Mouse (Mus musculus): ENCODE measurements around the gene Sugp1.
"Not testable (repeated sequence)": the region's sequence is repeated elsewhere in the genome, so short reads cannot be mapped to it uniquely, and the experiment has no call there.

Sugp1 gene

DNA sequence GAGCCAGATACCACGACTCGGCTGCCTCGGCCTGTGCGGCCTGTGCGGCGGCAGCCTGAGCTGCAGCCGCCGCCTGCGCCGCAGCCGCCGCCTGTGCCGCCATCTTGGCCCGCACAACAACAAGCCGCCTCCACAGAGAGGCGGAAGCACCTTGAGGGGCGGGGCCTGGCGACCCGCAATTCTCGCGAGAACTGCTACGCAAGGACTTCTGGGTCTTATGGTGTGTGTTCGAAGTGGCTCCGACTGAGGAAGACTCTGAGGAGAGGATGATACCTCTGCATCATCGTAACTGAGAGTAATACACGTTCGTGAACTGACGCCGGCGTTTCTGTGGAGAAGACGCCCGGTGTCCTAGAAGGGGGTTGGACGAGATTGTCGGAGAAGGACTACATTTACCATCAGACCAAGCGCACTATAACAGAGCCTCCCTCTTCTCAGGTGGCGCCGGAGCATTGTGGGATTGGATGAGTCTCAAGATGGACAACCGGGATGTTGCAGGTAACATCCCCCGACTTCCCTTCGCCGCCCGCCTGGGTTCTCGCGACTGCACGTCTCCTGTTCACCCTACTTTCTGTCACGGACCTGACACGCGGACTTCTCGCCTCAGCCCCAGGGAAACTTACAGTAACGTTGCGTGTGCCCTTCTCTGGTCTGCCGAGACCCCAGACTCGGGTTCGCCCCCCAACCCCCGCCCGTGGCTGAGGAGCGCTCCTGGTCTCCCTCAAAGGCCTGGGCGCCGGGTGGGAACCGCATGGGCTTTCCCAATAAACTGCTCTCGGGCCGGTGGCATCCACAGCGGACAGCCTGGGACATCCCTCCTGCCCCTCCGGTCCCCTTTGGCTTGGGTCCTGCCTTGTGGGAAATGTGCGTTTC, at the start of gene Sugp1, which contains the start of gene Mau2:
Sugp1 (plus strand) TSS at position 231 of the 873 bp plus-strand sequence.
Mau2 (minus strand) TSS at position 152 of the 873 bp plus-strand sequence.
- peak; percentile 96 for DNase-seq

DNA sequence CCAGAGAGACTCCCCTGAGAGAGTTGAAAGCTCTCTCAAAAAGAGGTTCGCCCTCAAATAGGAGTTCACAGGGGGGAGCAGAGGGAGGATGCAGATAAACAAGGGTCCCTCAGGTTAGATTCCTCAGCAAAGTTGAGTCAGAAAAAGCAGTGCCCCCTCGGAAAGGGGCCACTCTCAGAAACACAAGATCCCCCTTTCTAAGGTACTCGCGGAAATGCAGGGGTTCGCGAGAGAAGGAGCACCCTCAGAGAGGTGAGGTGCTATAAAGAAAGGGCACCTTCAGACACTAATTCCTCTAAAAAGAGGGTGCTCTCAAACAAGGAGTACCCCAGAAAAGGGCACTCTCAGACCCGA, 47.2 kb upstream of the Sugp1 start:
- DNase-seq, result no peak

DNA sequence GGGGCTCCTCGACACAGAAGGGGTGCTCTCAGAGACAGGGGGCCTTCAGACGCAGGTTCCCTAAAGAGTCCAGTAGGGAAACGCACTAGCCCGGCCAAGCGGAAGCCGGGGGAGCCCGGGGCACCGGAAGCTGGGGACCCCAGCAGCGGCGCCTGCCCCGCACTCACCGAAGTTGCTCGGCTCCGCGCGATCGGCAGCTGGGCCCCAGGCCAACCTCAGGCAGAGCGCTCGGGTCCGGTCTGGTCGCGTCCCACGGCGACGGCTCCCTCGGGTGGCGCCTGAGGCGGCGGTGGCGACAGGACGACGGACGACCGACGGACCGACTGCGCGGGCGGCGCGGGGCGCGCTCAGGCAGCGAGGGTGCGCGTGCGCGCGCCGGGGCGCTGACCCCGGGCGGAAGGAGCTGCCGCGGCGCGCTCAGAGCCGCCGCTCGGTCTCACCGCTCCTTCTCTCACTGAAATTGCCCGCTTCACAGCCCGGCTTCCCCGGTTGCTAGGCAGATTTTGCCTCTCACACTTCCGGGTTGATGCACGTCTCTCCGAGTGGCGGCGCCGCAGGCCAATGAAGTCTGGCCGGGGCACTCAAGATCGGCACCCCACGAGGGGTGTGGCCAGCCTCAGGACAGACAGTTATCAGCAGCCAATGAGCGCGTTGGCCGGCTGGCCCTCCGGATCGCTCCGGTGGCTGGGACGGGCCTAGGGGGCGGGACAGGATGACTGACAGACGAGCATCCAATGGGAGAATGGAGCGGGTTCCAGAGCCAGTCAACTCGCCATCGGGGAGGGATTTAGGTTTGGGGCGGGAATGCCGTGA, 46.6 kb upstream of the Sugp1 start, which contains the start of gene Gatad2a:
Gatad2a (minus strand) TSS at position 609 of the 813 bp plus-strand sequence.
- peak; percentile 100 for DNase-seq

DNA sequence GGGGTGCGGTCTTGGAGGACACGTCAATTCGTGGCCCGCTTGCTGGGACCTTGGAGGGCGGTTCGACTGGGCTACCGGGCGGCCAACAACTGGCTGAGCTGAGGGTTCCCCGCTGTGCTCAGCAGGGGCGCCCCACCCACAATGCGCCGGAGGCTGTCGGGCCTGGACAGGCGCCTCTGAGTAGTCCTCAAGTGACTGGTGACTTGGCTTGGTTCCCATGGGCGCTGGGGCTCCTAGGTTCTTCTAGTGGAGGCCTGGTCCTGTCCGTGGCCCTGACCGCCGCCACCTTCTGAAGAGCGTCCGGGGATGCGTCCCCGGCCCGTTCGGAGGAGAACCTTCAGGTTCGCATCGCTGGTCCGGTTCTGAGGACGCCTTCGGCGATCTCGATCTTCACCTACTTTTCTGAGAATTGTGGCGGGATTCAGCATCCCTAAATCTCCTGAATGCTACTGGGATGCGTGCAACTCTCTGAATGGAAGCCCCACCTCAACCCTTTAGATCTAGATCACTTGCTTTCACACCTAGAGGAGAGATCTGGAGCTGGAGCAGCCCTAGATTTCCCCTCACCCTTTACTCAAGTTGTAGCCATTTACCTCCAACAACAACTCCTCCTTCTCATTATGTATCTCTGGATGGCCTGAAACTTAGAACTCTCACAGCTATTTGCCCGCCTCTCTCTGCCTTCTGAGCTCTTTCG, 45.9 kb upstream of the Sugp1 start:
- no peak for DNase-seq

DNA sequence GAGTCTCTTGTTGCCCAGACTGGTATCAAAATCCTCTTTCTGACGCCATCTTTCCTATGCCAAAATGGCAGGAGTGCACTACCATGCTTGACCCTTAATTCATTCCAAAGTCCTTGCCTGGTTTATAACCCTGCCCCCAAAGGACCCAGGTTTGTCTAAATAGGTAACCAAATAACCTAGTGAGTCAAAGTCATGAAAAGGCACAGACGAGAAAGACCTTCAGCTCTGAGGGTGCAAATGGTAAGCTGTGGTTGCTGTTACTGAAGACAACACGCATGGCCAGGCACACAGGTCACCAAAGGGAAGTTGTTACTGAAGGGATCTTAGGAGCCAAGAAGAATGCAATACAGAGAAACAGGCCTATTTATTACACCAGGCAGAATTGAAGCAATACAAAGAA, 43.9 kb upstream of the Sugp1 start:
- DNase-seq, result no peak

DNA sequence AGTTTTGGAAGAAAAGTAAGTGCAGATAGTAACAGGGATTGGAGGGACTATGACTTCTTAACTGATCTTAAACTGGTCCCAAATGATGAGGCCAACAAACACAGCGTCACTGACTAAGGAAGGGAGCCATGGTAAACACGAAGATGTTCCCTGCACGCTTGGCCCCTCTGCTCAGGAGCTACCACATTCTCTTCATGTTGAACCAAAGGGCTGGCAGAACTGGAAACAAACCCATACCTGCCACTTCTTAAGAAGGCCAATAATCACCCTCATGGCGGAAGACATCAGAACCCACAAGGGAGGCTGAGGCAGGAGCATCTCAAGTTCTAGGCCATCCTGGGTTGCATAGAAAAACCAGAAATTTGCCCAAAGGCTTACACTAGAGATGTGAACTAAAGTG, 43.4 kb upstream of the Sugp1 start:
- DNase-seq, result no peak

DNA sequence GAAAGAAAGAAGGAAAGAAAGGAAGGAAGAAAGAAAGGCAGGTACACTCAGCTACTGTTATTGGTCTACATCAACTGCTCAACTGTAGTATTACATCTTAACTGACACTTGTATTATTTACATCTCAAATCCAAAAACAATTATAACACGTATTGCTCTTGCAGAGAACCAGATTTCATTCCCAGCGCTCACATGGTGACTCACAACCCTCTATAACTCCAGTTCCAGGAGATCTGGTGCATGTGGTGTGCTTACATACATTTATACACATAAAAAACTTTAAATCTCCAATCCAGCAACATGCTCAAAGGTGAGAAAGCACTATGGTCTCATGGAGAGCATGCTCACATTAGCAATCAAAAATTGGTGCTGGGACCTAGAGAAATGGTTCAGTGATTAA, 42.4 kb upstream of the Sugp1 start:
- no peak for DNase-seq

DNA sequence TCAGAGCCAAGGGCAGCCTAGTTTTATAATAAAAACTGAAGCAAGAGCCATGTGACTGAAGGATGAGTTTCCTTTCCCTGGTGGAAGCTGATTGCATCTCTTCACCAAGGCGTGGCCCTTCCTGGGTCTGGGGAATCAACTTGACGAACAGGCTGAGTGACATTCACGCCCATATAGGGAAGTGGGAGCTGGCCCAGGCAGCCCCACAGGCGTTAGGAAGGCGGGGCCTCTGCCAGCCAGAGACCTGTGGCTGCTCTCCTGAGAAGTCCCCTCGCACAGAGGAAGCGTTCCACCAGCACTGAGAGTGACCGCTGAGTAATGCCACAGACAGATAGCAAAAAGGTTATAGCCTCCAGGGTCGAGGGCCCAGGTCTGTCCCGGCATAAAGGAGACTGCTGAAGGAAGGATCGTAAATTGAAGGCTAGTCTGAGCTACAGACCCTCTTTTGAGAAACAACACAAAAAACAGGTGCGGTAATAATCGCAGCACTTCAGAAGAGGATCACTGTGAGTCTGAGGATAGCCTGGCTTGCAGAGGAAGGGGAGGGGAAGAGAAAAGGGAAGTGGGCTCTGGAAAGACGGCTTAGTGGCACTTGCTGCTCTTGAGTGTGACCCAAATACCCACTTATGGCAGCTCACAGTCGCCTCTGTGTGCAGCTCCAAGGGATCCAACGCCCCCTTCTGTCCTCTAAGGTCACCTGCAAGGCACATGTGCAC, 41.3 kb upstream of the Sugp1 start:
- peak; percentile 41 to 42 for DNase-seq

DNA sequence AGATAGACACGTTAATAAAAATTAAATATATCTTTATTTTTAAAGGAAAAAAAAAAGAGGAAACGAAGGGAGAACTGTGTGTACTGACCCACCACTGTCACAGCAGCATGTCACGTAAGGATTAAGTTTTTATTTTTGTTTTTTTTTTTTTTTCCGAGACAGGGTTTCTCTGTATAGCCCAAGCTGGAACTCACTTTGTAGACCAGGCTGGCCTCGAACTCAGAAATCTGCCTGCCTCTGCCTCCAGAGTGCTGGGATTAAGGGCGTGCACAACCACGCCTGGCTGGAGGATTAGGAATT, 40.8 kb upstream of the Sugp1 start:
- not testable (repeated sequence) for DNase-seq

DNA sequence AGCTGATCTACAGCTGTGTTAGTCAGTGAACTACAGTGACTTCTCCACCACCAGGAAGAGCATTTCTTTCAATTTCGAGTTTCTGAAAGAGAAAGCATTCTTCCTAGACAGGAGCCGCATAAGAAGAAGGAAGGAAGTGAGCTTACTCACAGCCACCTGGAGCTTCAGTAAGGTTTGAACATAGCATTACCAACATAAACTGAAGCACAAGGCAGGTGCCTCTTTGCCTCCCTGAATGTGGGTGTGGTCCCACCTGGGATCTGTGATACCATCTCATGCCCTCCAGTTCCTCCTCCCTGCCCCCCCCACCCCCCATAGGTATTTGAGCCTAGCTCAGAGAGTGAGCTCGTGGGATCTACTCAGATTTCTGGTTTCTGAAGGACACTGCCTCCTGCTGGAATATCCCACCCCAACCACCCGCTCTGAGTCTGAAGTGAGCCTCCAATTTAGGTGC, 39.4 kb upstream of the Sugp1 start:
- no peak for DNase-seq

DNA sequence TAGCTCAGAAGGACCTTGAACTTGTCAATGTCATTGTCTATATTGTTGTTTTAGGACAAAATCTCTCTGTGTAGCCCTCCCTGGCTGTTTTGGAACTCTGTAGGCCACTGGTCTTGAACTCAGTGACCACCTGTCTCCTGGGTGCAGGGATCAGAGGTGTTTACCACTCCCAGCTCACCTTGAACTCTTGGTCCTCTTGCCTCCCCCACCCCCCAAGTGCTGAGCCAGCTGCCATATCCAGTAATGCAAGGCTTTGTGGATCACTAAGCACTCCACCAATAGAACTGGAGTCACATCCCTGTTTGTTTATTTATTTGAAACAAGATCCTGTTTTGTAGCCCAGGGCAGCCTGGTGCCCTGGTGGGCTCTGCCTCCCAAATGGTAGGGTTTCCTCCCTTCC, 38.3 kb upstream of the Sugp1 start:
- no peak for DNase-seq

DNA sequence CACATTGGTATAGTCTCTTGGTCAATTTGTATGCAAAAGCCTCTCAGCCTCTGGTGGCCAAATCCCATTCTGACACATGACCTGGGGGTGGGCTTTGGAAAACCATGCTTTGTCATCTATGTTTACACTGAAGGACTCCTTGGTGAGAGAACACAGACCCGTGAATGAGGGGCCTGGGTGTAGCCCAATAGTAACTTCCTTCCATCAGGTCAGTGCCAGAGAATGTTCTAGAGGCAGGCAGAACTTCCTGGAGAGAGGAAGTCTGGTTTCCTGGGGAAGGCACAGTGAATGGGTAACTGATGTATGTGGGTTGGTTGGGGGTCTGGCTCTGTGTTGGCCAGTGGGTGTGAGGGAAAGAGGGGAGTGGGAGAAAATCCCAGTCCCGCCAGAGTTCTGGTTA, 37.4 kb upstream of the Sugp1 start:
- DNase-seq, result no peak

DNA sequence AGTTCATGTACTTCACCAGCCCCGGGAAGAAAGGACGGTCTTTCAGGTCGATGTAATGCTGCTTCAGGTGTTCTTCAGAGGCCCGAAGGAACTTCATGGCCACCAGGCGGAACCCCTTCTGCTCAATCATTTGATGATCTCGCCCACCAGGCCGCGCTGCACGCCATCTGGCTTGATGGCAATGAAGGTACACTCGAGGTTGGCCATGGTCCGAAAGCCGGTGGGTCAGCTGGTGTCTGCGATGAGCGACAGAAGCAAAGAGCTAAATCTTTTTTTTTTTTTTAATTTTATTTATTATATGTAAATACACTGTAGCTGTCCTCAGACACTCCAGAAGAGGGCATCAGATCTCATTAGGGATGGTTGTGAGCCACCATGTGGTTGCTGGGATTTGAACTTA, 31.8 kb upstream of the Sugp1 start:
- not testable (repeated sequence) for DNase-seq

DNA sequence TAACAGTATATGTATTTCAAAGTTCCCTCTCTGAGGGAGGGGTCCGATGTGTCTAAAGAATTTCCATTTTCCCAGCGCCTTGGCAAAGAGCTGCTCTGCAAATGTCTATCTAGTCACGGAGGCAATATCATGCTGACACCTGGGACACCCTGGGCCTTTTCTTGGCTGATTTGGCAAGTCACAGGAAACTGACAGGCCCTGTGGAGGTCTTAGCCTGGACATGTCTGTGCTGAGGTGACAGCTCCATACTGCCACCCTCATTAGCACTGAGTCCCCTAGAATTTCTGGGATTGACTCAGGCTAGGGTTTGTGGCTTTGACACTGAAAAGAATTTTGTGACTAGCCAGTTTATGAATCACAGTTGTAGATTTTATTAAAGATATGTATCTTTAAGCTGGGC, 30.3 kb upstream of the Sugp1 start:
- DNase-seq, result no peak

DNA sequence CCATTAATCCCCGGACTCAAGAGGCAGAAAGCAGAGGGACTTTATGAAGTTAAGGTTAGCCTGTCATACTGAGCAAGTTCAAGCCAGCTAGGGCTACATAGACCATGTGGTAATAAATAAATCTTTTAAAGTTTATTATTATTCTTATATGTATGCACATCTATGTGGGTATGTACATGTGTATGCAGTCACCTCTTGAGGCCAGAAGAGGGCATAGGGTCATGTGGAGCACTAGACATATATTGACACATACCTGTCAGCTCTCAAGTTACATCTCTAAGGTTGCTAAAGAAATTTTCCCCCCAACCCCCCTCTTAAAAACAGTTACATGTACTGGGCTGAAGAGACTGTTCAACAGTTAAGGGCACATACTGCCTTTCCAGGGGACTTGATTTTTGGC, 29.9 kb upstream of the Sugp1 start:
- no peak for DNase-seq

DNA sequence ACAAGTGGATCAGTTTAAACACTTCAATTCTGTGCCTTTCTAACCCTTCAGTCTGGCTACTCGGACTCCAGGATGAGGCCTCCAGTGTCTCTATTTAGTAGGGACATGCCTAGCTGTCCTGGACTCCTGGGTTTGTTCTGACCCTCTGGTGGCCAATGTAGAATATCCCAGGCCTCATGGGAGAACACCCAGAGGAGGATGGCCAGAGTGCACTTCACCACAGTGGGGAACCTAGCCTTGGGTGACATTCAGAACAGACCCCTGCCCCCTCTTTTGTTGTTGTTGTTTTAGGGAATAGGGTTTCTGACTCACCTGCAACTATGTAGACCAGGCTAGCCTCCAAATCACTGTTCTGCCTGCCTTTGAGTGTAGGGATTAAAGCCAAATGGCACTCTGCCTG, 27.6 kb upstream of the Sugp1 start:
- no peak for DNase-seq

DNA sequence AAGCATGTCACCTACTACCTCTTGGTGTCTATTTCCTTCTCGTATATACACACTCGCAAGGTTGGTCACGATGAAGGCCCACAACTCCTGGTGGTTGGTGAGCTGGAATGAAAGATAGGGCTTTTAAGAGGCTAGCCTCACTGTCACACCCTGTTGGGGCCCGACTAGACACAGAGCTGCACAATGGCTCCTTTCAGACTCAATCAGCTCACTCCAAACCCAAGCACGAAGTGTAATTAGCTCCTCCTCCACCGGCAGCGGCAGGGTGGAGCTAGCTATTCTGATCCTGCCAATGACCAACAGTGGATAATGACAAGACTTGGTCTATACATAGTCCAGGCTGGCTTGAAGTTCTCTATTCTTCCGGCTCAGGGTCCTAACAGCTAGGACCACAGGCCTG, 19.0 kb upstream of the Sugp1 start:
- DNase-seq, result no peak

DNA sequence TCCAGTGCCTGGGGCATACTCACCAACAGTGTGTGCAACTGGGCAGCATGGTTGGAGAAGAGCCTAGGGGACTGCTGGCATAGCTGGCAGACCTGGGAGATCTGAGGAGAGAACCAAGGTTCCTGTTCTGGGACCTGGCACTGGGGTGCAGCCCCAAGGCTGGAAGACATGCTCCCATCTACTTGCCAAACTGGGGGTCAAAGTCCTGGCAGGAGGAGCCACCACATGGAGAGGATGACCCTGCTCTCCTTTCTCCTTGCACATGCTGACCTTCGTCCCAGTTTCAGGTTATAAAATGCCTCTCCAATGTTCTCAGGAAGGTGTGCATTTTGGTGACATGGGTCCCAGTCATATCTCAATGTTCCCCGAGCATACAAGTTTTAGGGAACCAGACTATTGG, 16.5 kb upstream of the Sugp1 start:
- DNase-seq, result no peak

DNA sequence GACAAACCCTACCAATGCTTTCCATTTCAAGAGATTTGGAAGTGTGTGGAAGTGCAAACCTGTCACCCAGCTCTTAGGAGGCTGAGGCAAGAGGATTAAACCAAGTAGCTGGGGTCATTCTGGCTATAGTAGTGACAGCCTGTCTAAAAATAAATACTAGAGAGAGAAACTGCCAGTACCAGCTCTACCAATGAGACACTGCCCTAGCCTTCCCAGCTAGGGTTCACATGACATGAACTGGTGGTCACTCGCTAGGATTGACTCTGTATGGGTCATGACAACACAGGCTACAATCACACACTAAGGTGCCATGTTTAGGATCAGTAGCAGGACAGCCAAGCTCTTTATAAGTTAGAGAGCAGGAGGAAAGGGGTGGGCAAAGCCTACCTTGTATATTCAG, 12.4 kb upstream of the Sugp1 start:
- DNase-seq, result no peak

DNA sequence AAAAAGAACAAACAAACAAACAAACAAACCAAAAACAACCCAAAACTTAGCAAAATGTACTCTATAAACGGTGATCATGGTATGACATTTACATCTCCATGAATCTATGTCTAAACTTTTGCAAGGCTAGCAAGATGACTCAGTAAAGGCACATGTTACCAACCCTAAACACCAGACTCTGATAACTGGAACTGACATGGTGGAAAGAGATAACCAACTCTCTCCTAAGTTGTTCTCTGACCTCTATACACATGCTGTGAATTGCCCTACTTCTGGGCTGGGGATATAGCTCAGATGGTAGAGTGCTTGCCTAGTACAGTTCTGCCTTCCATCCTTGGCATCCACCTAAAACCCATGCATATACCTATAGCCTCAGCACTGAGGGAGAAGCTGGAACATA, 4.6 kb upstream of the Sugp1 start:
- DNase-seq, result no peak

DNA sequence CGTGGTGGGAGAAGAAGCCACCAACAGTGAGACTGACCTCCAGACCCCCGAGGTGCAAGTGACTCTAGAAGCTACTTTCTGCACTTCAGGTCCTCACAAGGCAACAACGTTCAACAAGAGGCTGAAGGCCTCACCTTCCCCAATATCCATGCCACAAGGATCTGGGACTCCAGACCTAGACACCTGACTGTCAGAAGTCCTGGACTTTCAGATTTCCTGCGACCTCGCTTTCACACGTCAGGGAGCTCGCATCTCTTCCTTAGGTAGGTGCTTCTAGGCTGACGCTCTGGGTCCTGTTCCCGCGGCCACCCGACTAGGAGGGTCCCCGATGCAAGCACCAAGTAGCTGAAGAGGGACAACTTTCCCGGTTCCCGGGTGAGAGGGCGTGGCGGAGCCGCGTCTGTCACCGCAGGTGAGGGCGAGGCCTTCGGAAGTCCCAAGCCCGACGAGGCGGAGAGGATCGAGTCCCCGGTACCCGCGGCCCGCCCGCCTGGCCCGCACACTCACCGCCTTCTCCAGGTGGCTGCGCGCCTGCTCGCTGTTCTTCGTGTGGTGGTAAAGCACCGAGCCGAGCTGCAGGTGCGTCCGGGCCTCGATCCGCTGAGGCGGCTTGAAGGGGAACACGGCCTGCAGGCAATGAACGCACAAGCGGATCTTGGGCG, 597 bp upstream of the Sugp1 start:
- DNase-seq, result peak in 1 of 2 experiments; percentile 49

DNA sequence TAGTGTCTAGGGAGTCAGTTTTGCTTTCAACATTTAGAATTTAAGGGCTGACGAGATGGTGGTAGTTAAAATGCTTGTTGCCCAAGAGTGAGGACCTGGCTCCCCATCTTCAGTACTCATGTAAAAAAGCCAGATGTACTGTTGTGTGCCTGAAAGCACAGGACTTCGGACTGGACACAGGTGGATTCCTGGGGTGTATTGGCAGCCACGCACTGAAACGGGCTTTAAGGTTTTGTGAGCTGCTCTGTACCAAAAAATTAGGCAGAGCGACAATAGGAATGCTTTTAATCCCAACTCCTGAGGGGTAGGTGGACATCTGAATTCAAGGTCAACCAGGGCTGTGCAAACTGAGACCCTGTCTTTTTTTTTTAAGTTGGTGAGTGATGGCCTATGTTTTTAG, 1.4 kb downstream of the Sugp1 start:
- DNase-seq, result no peak
